Mouse (Mus musculus) thymus, postnatal 0 days (tissue): ENCODE measurements at regions not wholly inside any gene's neighbourhood (a gene's known extent, or its start where the extent isn't known, plus 50 kb on each side); places are given as distances from the start of the nearest gene placed in this dataset.
A peak's percentile ranks its signal among the peaks of the same experiment; 100 is the strongest.
"Not testable (repeated sequence)": the region's sequence is repeated elsewhere in the genome, so short reads cannot be mapped to it uniquely, and the experiment has no call there.

Experiments
- DNase-seq: peaks from one replicate; pipeline ENCODE4 v3.0.0-alpha.2; 2015; ENCODE audit warnings: low spot score

DNA sequence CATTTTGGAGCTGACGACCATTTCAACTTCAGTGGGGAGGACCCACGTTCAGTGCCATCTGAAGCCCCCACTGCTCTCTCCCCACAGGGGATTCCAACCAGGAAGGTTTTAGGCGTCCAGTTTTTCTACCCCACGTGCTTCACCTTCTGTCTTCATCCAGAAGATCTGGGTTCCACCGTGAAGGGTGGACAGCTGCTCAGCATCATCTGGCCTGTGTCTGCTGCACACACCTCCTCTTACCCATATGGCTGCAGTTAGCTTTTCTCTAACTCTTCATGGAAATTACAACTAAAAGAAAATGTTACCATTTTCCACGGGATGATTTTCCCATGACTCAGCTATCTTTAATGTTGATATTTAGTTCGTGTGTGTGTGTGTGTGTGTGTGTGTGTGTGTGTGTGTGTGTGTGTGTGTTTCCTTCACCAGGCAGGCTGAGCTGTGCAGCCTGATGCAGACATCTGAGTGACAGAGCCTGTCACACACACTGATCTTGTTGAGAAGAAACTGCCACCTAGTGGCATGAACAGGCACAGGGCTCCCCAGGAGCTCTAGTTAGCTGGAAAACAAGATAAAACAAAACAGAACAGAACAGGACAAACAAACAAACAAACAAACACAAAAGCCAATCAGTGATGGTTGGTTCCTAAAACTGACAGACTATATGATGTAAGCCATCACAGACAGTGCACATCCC, 107.5 kb upstream of the Rasgrp1 start:
- DNase-seq, result peak; percentile 80

DNA sequence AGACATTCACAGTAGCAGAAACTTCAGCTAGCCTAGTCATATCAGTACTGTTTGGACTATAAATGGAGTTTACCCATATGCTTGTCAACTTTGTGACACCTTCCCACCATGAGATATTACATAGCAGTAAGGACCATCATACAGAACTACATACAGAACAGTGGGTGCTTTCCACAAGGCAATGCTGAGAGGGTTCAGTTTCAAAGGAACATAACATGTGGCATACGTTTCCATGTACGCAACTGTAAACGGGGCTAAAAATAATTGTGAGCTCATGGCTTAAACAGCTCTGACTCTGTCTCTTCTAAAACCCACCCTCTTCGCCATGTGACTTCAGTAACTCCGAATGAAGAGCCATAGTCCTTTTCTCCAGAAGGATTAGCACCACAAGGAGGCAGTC, 109.0 kb upstream of the Rasgrp1 start:
- no peak for DNase-seq

DNA sequence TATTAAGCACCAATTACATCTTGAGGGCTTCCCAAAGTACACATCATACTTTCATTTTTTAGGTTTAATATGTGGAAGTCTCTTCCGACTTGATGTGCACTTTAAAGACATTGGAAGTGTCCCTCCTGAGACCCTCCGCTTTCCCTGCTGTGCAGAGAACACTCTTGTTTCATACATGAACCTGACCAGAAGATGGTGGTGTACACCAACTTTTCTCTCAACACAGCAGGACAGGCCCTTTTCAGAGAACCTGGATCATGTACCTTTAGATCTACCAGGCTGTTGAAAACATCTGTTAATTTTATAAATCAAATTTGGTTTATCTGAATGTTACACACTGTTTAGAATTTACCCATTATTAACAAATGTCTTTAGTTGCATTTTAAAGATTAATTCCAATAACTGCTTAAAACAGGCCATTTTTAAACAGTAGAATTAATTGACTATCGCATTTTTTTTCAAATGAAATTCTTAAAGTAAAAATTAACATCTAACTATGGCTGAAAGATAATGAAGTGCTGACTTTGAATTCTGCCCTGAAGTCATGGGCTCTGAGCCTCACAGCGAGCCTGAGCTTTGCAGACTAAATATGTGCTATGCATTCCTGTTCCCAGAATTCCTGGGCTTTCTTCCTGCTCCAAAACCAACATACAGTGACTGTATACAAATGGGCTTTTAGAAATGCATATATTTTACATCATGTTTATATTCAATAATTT, 112.4 kb upstream of the Rasgrp1 start:
- no peak for DNase-seq

DNA sequence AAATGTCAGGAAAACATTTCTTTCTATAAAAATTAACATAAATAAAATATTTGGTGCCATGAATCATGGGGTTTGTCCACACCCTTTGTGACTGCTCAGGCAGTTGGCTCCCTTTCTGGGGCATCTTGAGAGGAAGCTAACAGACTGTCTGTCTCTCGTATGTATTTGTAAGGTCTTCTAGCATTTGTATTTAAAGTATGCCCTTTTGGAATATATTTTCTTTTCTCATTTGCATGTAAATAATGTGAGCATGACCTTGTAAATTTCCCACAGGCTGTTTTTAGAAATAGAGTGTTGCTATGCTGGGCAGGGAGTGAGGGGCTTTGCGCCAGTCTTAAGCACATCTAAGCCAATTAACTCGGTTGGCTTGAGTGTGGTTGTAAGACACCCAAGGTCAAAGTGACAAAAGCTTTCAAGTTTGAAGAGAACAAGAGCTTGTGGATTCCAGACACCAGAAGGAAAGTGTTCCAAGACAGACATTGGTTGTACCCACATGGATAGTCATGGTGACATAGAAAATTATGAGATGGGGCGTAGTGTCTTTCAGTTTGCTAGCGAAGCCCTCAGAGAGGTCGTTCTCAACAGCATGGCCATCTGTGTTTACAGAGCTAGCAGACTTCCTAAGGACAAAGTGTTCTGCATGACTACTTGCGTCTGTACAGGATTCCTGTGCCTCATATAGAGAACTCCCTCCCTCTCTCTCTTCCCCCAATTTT, 113.1 kb upstream of the Rasgrp1 start:
- DNase-seq, result no peak

DNA sequence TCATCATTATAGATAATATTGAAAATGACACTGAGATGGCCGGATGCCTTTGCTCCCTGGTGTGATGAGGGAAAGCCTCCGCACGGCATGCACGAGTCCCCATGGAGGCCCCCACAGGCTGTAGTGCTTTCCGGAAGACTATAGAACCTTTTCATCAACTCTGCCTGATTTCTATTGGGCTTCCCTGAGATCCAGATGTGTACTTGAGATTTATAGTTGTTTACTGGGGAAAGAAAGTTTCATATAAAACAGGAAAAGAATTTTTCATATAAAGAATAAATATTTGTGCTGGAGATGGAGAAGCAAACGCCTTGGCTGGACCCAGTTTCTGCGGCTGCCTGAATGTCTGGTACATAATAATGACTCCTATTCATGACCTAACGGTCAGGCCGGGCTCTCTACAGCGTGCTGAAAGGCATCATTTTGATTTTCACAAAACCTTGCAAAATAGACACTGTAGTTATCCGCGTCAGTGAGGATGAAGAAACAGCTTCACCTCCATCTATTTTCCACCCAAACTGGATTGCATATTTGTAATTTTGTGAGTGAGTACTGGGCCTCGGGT, 113.7 kb upstream of the Rasgrp1 start:
- no peak for DNase-seq

DNA sequence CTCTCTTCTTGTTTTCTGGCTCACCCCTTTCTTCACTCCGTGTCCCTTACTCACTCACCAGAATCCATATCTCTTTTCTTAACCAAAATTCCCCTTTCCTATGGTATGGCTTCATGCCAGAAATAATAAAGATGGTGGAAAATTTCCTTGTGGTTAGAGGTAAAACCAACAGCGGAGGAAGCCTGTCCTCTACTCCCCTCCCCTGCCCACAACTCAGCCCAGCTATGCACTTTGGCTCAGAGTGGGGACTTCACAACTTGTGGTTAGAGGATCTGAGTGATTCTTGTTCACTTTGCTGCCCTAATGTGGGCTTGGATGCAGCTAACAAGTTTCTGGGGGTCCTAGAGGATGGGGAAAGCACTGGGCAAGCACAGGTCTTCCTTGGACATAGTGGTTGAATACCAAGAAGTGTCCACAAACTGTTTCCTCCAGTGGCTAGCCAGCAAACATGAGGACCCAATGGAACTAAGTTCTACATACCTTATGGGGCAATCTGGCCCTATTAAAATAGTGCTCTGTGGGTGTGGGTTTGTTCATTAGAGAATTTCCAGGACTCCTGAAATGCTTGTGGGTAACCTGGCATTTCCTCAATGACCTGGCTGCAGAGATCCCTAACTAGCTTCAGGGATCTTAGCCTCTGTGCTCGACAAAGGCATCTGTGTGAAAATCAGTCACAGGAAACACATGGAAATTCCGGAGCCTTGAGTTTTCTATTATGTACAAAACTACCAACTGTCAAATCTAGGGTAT, 118.9 kb upstream of the Rasgrp1 start:
- DNase-seq, result no peak

DNA sequence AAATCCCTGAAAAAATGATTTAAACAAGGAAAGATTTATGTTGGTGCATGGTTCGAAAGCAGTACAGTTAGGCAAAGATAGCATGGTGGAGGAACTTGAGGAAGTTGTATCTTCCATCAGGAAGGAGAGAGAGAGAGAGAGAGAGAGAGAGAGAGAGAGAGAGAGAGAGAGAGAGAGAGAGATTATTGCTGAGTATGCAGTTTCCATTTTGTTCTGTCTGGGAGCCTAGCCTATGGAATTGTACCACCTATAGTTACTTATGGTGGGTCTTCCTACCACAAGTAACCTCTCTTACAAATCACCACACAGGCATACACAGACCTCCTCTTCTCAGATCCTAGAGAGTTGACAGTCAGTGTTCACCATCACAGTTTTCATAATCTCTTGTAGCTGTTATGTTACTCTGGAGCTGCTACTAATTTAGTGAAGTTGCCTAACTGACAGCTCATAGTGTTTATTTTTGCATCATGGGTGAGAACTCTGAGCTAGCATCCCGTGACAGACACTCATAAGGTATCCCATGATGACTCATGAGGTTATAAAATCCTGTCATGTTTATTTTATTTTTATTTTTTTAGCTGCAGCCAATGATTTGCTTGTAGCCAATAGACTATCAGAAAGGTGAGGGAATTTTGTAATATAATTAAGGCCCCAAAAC, 132.2 kb upstream of the Rasgrp1 start:
- no peak for DNase-seq

DNA sequence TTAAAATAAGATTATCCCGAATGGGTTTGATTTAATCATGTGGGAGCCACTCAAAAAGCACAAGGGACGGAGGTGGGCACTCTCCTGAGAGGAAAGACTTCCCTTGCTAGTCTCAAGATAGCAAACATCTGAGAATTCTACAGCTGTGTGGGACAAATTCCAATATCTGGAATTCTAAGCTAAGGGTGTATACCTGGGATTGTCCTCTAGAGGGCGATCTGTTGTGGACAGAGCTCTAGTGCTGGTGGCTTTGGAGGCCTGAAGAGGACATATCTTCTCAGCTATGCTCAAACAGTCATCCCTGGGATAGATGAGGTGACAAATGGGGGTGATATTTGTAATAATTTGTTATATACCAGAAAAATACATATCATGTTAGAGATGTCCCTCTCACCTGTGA, 132.8 kb upstream of the Rasgrp1 start:
- peak; percentile 3 for DNase-seq

DNA sequence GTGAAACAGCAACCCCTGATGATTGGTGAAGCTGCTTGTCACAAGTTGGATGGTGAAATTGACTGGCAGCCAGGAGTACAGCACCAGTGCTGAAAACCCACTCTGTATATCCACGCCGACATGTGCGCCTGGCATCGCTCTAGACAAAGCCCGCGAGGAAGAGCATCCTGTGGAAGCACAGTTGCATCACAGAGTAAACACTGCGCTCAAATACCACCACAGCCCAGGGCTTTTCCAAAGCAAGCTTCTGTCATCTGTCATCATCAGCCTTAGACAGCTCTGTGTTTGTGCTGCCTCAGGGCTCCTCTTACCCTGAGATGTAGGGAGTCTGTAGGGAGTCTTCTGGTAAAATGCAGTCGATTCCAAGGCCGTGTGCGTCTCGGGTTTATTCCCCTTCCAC, 134.7 kb upstream of the Rasgrp1 start:
- not testable (repeated sequence) for DNase-seq

DNA sequence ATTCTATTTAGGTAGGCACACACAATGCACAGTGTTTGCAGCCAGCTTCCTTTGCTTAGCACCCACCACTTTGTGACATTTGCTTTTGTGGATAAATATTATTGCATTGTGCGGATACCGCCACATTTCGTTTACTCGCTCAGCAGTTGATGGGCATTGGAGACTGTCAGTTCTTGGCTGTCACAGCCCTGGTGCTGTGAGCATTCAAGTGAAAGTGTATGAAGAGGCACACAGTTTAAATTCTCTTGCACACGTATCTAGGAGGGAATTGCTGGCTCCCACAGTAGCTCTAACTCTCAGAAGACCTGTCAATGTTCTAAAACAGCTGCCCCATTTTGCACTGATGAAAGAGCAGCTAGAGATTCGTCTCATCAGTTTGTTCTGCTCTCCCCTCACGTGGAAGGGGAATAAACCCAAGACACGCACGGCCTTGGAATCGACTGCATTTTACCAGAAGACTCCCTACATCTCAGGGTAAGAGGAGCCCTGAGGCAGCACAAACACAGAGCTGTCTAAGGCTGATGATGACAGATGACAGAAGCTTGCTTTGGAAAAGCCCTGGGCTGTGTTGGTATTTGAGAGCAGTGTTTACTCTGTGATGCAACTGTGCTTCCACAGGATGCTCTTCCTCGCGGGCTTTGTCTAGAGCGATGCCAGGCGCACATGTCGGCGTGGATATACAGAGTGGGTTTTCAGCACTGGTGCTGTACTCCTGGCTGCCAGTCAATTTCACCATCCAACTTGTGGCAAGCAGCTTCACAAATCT, 136.6 kb upstream of the Rasgrp1 start:
- not testable (repeated sequence) for DNase-seq

DNA sequence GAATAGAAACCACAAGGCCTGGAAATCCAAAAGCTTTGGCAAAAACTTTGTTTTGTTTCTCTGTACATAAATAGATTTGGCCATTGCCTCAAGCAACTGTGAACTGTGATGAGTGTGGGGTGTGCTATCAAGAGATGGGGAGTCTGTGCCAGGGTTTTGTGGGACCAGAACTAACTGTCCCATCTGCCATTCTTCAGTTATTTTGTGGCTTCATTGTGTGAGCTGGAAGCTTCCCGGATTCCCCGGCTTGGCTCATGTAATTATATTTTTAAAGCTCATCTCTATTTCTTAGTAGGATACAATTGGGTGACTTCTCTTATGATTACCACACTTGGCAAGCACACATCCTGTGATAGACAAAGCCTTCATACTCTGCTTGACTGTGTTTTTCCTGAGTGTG, 143.6 kb upstream of the Rasgrp1 start:
- no peak for DNase-seq

DNA sequence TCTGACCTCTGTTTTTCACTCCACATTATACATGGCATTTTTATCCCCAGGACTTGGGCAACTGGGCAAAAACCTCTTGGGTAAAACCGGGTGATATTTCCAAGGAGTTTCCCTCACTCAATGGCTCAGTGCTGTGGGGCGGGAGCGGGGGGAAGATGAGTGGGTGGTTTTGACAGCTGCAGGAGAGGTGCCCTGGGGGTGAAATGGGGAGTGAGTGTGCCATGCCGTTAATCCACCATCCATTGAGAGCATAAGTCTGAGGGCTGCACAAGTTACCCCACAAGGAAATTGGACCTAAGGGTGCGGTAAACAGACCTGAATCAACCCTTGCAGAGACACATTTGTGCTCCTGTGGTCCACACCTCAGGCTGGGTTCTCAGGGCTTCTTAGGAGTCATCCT, 155.8 kb upstream of the Rasgrp1 start:
- no peak for DNase-seq

DNA sequence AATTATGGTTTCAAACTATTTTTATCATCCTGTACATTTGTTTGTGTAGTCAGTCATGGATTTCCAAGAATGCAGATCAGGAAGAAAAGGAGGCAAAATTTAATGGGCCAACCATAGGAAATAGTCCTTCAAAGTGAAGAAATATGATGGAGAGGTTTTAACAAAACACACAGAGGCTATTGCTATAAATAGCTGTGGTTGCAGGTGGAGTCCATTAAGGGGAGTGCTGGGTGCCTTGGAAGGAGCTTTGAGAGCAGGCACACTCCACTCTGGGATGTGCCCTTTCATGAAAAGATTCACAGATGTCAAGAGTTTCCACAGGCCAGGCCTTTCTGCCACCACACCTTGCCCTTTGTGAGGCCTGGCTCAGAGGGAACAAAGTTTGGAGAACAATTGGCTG, 159.8 kb upstream of the Rasgrp1 start:
- no peak for DNase-seq

DNA sequence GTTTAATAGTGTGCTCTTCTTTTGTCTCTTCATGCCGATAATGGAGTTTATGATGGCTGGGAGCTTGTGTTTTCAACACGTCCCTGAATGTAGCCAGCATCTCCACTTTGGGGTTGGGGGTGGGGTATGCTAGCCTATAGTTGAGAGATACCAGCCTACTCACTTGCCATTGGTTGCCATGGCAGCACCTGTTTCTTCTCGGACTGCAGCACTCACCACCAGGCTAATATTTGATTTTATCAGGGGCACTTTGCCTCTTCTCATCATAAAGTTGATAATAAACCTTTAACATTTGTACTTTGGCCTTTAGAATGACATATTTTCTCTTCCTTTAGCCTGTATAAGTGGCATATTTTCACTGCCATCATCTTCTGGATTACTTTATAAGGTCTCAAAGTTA, 168.9 kb upstream of the Rasgrp1 start:
- DNase-seq, result no peak

DNA sequence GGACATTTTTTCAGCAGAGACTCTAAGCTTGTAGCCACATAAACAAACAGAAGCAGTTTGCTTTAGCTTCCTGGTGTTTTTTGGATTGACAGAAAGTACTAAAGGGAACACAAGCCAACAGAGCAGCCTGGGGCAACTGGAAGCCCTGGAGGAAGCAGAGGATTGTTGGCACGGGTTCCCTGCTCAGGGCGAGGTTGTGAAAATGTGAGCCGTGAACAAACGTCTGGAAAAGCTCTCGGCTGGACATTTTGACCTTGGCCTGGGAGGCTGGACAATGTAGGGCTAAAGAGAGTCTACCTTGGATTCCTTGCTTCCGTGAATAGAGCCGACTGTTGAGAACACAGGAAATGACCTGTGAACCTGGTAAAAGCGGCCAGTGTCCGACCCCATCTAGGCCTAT, 169.8 kb upstream of the Rasgrp1 start:
- DNase-seq, result no peak

DNA sequence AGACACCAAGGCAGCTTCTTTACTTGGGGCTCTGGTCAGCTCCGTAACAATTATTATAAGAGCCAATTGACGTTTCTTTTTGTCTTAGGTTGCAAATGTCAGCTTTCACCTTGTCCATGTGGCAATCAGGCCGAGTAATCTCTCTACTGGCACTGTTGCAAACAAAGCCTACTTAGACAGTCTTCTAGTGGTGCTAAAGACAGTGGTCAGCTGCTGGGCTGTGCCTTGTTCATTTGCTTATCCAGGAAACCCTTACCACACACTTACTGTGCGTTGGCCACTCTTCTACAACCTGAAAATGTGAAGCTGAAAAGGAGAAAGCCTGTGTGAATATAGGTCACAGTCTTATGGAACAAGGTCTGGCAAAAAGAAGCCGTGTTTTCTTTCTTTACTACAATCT, 181.6 kb upstream of the Rasgrp1 start:
- DNase-seq, result no peak

DNA sequence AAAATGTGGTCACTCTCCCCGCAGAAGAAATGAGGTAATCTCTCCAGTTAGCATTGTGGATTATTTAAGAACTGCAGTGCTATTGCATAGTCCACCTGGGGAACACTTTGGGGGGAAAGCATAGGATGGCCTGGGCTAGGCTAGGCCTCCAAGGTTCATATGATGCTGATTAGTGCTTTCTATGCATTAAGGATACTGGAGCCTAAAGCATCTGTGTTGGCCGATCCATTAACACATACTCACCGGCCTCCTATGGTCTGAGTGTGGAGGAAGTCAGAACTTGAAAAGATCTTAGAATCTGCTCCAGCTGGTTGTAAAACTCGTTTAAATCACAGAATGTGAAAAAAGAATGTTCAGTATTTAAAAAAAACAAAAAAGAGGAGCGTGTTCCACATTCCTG, 196.1 kb upstream of the Rasgrp1 start:
- no peak for DNase-seq

DNA sequence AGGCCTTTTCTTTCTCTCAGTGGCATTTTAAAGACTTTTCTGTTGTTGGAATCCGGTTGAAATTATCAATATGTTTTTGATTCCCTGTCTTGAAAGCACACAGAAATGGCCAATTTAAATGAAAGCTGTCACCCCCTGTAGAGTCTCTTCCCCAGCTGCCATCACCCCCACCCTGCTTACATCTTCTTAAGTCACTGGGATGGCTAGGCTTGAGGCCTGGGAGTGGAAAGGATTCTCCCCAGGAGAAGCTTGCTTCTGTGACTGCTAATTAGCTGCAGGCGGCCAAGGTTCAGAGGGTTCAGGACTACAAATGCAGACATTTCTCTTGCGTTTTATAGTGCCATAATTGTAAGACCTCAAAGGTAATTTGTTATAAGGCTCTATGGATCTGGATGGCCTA, 196.5 kb upstream of the Rasgrp1 start:
- DNase-seq, result no peak

DNA sequence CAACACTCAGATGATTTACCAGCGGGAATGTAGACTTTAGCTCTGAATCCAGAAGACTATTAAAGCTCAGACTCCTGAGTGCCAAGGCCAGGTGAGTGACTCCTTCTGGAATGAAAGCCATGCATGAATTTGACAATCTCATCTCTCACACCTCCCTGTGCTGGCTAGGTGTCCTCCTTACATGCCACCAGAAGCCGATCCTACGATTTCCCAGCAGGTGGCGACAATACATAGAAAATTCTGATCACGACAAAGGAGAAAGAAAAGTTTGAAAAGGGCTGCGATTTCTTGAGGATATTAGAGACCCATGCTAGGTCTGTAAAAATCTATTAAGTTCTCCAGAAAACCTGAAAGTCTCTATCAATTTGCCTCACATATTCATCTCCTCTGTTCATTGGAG, 198.7 kb upstream of the Rasgrp1 start:
- peak; percentile 49 for DNase-seq

DNA sequence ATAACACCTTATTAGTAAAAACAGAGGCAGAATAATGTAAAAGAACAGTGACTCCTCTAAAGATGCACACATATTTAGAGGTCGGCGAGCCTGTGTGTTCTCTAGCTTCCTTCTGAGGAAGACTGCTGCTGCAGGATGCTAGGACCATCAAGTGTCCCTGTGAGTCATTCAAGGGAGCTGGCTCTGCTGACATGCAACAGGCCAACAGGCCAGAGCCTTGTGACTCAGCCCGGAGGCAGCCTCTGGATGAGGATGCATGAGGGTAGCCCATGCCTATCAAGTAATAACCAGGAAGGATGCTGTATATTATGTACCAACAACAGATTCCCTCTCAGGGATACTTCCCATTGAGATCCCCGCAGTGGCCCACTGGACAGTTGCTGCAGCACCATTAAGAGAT, 199.5 kb upstream of the Rasgrp1 start:
- DNase-seq, result no peak
